Mouse (Mus musculus) myocyte (in vitro differentiated cells): ENCODE results near the gene Fen1.

Experiments
- POLR2A ChIP-seq: IDR thresholded peaks from one replicate; pipeline ENCODE4 v1.6.1; 2011; ENCODE audit warnings: low read depth, mild to moderate bottlenecking, control low read depth, moderate library complexity; ENCODE audit not compliant: insufficient read length
- SRF ChIP-seq: IDR thresholded peaks from one replicate; pipeline ENCODE4 v1.6.1; 2011; ENCODE audit warnings: low read depth; ENCODE audit not compliant: control insufficient read depth, insufficient read length
- USF1 ChIP-seq: IDR thresholded peaks from one replicate; pipeline ENCODE4 v1.6.1; 2011; ENCODE audit warnings: low read depth, mild to moderate bottlenecking, control low read depth, moderate library complexity

GRCm38 (mm10) chr19:10239975-10240653 lies 36.1 kb upstream of the Fen1 start:
- TF ChIP-seq POLR2A = no peak
- TF ChIP-seq USF1 = no peak
- TF ChIP-seq SRF = no peak
